Mouse (Mus musculus) lung, adult 2 months (tissue): Measurements from ENCODE around the gene Bmpr1a. TPM values are rescaled to one million over a fixed set of nuclear protein-coding genes. Genes with fewer than 3 reads are reported as not detected.
A peak's percentile ranks its signal among the peaks of the same experiment; 100 is the strongest.

ENCODE experiments used
- DNase-seq: peaks from one replicate; pipeline ENCODE4 v3.0.0; 2022
- H3K4me1 ChIP-seq: fragments of 200-500 bp; 2 replicates; pipeline ENCODE4 v1.6.1; 2011; ENCODE audit warnings: low read length; ENCODE audit not compliant: control insufficient read depth, insufficient read depth
- H3K4me3 ChIP-seq: fragments of 200-500 bp; replicated peaks from 2 replicates; pipeline ENCODE3; 2011; ENCODE audit warnings: low read depth, mild to moderate bottlenecking, control low read depth, low read length; ENCODE audit errors: extremely low read depth
- CTCF ChIP-seq: fragments of 200-500 bp; IDR thresholded peaks from 2 replicates; pipeline ENCODE4 v1.5.1; 2011; ENCODE audit warnings: mild to moderate bottlenecking, low read length, control low read depth; ENCODE audit not compliant: insufficient read depth
- POLR2A ChIP-seq: fragments of 200-500 bp; IDR thresholded peaks from 2 replicates; pipeline ENCODE4 v1.6.1; 2011; ENCODE audit warnings: low read depth, mild to moderate bottlenecking, control low read depth, low read length, borderline replicate concordance; ENCODE audit errors: extremely low read depth
- WGBS: fragments of 180-500 bp; shearing (Covaris S2); methylation state at CpG from one replicate; pipeline ENCODE4 v1.1.7; 2018; 5-methylcytosine and 5-hydroxymethylcytosine counted together
- polyA plus RNA-seq: library from polyadenylated mRNA; depleted of rRNA; stranded (reverse); fragments of >200 nt; gene quantifications from 2 replicates; pipeline ENCODE4 v1.2.3, GENCODE M21; 2012

Bmpr1a gene
- polyA plus RNA-seq, 1 experiment, result 15.3 TPM

GRCm38 (mm10) chr14:34532536-34532935 is 29.4 kb upstream of the Bmpr1a start:
- DNase-seq, result no peak
- Histone ChIP-seq H3K4me1 (no peaks in the 10 kb centered on the region), H3K4me3 (no peak overlapping the region)
- WGBS, result 54% methylated on average over 6 of the region's 6 CpGs
- TF ChIP-seq CTCF (no peak), POLR2A (no peak)

GRCm38 (mm10) chr14:34528804-34529203 is 25.7 kb upstream of the Bmpr1a start:
- TF ChIP-seq POLR2A (no peak), CTCF (no peak)
- 53% methylated on average over 8 of the region's 8 CpGs for WGBS
- Histone ChIP-seq H3K4me1 (no peaks in the 10 kb centered on the region), H3K4me3 (no peak overlapping the region)
- no peak for DNase-seq

- TF ChIP-seq CTCF, result no peak
- TF ChIP-seq POLR2A, result no peak
- H3K4me1 ChIP-seq, result no peaks in the 10 kb centered on the region
- WGBS, result 78% methylated on average over 8 of the region's 8 CpGs
- DNase-seq, result no peak
- H3K4me3 ChIP-seq, result no peak within 1 kb of the TSS
Measured at GRCm38 (mm10) chr14:34522701-34523100, 19.6 kb upstream of the Bmpr1a start, which contains the start of gene 9230112D13Rik. Gene 9230112D13Rik, minus strand, starts transcription at chr14:34522801.

GRCm38 (mm10) chr14:34517959-34518544 is 14.9 kb upstream of the Bmpr1a start:
- H3K4me1 ChIP-seq, result no peaks in the 10 kb centered on the region
- TF ChIP-seq POLR2A (no peak), CTCF (no peak)
- no peak overlapping the region for H3K4me3 ChIP-seq
- 52% methylated on average over 8 of the region's 8 CpGs for WGBS
- no peak for DNase-seq

GRCm38 (mm10) chr14:34516960-34517577 is 13.9 kb upstream of the Bmpr1a start:
- TF ChIP-seq CTCF (no peak), POLR2A (no peak)
- no peak overlapping the region for H3K4me3 ChIP-seq
- 79% methylated on average over 10 of the region's 10 CpGs for WGBS
- no peak for DNase-seq
- H3K4me1 ChIP-seq, result no peaks in the 10 kb centered on the region

- DNase-seq, result no peak
- Histone ChIP-seq H3K4me1 (no peaks in the 10 kb centered on the region), H3K4me3 (no peak overlapping the region)
- TF ChIP-seq CTCF (no peak), POLR2A (no peak)
- WGBS, result 75% methylated on average over 5 of the region's 5 CpGs
Measured at GRCm38 (mm10) chr14:34515860-34516259, 12.7 kb upstream of the Bmpr1a start.

- H3K4me1 ChIP-seq, result no peaks in the 10 kb centered on the region
- DNase-seq, result no peak
- 0 out of 2 replicates have a peak, but pooled peaks have one; percentile 15 for TF ChIP-seq CTCF
- TF ChIP-seq POLR2A, result no peak
Measured at GRCm38 (mm10) chr14:34514120-34514519, 11.0 kb upstream of the Bmpr1a start.

GRCm38 (mm10) chr14:34512602-34513001 is 9.5 kb upstream of the Bmpr1a start:
- no peak for DNase-seq
- Histone ChIP-seq H3K4me1 (peaks cover 6% of the 10 kb centered on the region), H3K4me3 (no peak overlapping the region)
- WGBS, result 61% methylated on average over 4 of the region's 4 CpGs
- TF ChIP-seq CTCF (no peak), POLR2A (no peak)

More at GRCm38 (mm10) chr14:34514120-34514519, 11.0 kb upstream of the Bmpr1a start:
- no peak overlapping the region for H3K4me3 ChIP-seq
- WGBS, result 32% methylated on average over 6 of the region's 6 CpGs

- no peak for TF ChIP-seq CTCF
- TF ChIP-seq POLR2A, result no peak
- H3K4me1 ChIP-seq, result peaks cover 6% of the 10 kb centered on the region
- DNase-seq, result no peak
- WGBS, result 27% methylated on average over 11 of the region's 11 CpGs
- no peak overlapping the region for H3K4me3 ChIP-seq
Measured at GRCm38 (mm10) chr14:34511901-34512300, 8.8 kb upstream of the Bmpr1a start.

- DNase-seq, result no peak
- Histone ChIP-seq H3K4me3 (no peak overlapping the region), H3K4me1 (peaks cover 6% of the 10 kb centered on the region)
- TF ChIP-seq POLR2A (no peak), CTCF (no peak)
- 27% methylated on average over 7 of the region's 7 CpGs for WGBS
Measured at GRCm38 (mm10) chr14:34508842-34509439, 5.8 kb upstream of the Bmpr1a start.
